Mouse (Mus musculus) monocyte, adult 2 months (primary cell): Measurements from ENCODE around the gene Ifitm10.
"Not testable (repeated sequence)": the region's sequence is repeated elsewhere in the genome, so short reads cannot be mapped to it uniquely, and the experiment has no call there.

Experiments
- DNase-seq, 2 experiments: peaks; one replicate each; pipeline ENCODE4 v3.0.0; 2022; ENCODE audit warnings: low spot score in 2 of 2, low read depth in 1 of 2

Ifitm10 gene

DNA sequence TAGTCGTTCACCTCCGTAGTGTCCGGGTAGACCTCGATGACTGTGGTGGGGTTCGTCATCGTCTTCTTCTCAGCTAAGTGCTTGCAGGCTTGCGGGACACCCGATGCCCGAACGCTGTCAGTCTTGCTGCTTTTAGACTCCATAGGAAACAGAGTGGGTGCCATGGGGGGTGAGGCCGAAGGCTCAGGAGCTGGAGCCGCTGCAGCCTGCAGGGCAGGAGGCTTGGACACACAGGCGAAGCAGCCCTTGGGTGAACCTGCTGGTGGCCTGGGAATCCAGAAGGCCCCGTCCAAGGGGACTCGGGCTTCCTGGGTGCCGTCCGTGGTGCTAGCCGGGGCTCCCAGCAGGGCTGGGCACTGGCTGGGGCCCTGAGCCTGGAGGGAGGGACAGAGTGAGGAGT lies 2.6 kb downstream of the Ifitm10 start:
- DNase-seq: no peak

DNA sequence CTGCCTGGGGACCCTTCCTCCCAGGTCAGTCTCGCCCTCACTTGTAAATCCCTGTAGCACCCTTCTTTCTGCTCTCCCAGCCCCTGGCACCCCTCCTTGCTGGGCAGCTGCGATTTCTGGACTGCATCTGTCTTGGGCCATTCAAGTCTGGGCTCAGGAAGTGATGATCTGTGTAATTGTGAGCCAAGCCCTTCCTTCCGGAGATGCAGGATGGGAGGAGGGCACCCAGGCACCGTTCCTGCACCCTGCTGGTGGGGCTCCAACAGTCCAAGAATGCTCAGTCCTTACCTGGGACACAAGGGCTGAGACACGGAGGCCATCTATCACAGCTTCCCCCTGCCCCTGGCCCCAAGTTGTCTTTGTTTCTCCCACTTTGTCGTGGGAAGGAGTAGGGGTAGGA lies 3.7 kb downstream of the Ifitm10 start:
- no peak for DNase-seq

DNA sequence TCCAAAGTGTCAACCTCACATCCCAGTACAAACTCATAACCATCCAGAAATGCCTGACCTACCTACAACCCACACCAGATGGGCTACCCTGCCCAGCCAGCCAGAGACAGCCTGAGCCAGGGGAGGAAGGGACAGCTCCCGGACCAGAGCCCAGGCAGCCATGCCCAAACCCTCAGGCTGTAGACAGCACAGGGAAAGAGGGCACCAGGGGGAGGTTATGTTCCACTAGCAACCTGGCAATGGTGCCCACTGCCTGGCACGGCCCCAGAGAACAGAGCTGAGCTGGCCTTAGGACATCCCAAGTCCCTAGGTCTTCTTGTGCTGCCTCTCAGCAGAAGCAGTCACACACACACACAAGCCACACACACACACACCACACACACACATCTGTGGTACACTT lies 4.7 kb downstream of the Ifitm10 start:
- no peak for DNase-seq

GRCm38 (mm10) chr7:142363107-142363506 lies 10.4 kb downstream of the Ifitm10 start:
- no peak for DNase-seq

DNA sequence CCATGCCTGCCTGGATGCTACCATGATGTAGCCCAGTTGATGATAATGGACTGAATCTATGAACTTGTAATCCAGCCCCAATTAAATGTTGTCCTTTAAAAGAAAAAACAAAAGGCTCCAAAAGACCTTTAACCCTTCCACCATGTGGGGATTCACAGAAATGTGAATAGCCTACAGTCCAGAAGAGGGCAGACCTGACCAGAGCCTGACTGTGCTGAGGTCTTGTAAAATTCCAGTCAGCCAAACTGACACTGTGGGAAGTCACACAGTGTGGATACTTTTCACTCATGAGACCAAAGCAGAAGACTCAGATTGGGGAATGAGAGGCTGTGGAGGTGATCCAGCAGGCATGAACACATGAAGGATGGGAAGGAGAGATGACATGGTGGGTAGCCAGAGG lies 12.8 kb downstream of the Ifitm10 start:
- no peak for DNase-seq

DNA sequence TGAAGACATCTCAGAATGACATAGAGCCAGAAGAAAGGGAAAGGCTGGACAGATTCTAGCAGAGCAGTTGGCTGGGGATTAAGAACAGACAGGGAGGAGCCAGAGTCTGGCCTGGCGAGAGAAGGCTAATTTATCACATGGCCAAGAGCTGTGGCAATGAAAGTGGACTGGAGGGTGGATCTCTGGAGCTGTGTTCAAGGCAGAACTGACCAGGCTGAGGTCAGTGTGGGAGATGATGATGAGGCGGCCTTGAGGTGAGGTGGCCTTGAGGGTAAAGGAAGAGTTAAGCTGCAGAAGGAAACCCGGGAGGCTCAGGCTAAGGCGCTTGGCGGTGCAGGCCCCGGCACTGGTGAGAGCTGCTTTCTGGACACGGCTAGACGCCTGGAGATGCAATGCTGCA lies 14.4 kb downstream of the Ifitm10 start:
- DNase-seq: no peak

GRCm38 (mm10) chr7:142357566-142357965 lies 16.0 kb downstream of the Ifitm10 start:
- no peak for DNase-seq

GRCm38 (mm10) chr7:142354661-142355233 lies 18.8 kb downstream of the Ifitm10 start:
- no peak for DNase-seq

- DNase-seq: no peak
Measured at GRCm38 (mm10) chr7:142353854-142354253, 19.7 kb downstream of the Ifitm10 start.

DNA sequence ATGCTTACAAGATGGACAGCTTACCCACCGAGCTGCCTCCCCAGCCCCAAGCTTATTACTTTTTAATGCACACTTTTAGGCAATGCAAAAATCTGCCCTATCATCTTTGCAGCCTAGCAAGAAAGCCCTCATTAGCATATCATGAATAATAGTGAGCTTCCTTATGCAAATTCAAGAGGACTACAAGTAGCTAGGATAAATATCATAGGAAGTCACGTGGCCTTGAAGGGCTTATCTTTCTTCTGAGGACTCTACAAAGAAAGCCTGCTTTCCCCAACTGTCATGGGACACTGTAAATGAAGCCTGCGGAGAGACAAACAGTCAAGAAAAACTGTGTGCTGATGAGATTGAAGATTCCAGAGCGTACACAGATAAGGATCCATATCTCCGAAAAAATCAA lies 22.0 kb downstream of the Ifitm10 start:
- DNase-seq: no peak

GRCm38 (mm10) chr7:142349308-142349961 lies 24.1 kb downstream of the Ifitm10 start:
- DNase-seq: no peak

DNA sequence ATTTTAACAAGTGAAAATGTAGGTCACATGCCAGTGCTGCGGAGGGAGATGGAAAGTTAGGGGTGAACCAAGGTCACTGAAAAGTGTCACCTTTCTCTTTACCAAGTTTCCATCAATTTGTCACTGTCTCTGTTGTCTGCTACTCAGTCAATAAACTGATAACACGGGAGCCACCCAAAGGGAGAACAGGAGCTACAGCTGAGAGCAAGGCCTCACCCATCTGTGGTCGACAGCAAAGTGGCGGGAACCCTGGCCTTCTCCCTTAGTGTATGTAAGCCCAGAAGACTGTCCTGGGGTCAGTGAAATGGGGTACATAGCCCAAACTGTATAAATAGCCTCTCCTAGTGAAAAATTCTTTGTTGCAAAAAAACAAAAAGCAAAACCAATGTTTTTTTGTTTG lies 26.0 kb downstream of the Ifitm10 start:
- no peak for DNase-seq

GRCm38 (mm10) chr7:142342247-142342640 lies 31.3 kb downstream of the Ifitm10 start:
- peak in 1 of 2 experiments; percentile 32 for DNase-seq

- DNase-seq: no peak
Measured at GRCm38 (mm10) chr7:142341564-142342246, 31.8 kb downstream of the Ifitm10 start.

DNA sequence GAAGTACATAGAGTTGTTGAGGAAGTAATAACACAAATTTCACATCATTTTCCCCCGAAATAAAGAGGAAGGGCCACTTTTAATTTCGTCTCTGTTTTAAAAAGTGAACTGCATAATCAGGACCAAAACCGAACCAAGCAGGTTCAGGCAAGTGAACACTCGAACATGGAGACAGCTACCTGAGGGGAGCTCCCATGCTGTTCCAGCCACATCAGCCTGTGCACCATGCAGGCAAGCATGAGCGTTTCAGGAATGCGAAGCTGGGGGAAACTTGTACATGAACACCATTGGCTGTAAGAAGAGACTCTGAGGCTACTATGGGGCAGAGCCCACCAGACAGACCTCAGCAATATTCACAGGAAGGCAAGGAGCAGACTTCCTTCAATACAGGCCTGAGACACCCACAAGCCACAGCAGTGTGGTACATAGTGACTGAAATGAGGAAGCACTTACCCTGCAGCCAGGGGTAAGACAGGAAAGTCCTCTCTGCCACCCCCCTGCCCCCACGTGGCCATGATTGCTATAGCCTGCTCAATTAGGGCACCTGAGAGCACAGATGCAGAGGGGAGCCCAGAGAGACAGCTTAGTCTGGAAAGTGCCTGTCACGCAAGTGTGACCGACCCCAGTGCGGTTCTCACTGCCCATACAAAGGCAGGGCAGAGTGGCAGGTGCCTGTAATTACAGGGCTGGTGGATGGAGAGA lies 33.1 kb downstream of the Ifitm10 start:
- DNase-seq: peak in 1 of 2 experiments; percentile 56

DNA sequence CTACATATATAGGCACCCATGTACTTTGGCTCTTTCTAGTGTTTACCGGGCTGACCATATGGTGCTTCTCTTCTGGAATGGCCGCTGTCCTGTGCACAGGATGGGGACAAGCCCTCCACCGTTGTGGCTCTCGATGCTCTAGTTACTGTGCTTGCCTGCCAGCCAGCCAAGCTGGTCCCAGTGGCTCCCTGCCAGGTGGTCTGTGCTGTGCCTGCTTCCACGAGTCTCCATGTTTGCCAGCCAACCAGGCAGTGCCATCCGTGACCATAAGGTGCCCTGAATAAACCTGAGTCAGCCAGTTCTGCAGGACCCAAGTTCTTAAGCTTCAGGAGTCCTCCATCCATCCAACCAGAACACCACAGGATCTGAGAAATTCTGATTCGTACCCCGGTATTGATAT lies 38.4 kb downstream of the Ifitm10 start:
- no peak for DNase-seq

DNA sequence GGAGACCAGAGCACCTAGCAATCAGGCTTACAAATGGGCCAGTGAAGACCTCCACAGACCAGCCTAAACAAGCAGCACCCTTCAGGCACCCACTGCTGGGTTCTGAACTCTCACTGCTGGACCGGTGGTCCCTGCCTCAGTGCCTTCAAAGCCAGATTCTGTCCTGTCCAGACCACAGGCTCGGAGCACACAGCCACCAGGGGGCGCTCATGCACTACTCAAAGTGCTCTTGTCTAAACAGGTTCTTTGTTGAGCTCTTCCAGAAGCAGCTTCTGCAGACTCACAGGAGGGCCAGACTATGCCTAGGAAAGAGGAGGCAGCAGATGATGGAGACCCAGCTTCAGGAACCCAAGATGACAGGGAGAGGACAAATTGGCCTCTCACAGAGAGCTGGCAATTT lies 39.3 kb downstream of the Ifitm10 start:
- peak; percentile 23 to 72 for DNase-seq

GRCm38 (mm10) chr7:142332741-142333140 lies 40.8 kb downstream of the Ifitm10 start:
- not testable (repeated sequence) for DNase-seq

GRCm38 (mm10) chr7:142331281-142331680 lies 42.3 kb downstream of the Ifitm10 start:
- no peak for DNase-seq

DNA sequence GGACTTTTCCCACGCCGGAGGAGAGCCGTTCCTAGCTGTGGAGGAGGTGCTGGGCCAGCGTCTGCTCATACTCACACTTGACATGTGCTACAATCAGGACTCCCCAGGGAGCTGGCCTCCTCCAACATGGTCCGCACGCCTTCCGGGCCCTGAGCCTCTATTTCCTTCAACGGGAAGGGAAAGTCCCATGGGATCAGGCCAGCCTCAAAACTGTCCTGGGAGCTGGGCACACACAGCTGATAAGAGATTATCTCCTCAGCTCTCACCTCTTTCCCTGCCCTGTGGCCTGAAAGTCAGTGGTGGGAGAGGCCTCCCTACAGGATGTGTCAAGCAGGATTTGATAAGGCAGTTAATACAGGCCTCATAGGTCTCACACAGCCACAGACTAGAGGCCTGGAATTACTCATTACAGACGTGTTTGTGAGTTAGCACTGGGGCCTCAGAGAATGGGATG lies 43.3 kb downstream of the Ifitm10 start:
- DNase-seq: no peak

GRCm38 (mm10) chr7:142328507-142328906 lies 45.0 kb downstream of the Ifitm10 start:
- no peak for DNase-seq
